Mouse (Mus musculus): ENCODE measurements around the gene Crhr1. TPM values are rescaled to one million over a fixed set of nuclear protein-coding genes. Genes with fewer than 3 reads are reported as not detected.

Gene Crhr1
- polyA plus RNA-seq (2017; shearing (Covaris generic)) = under 1 TPM in 1 of 2 experiments, not detected in 1; 0.26 TPM

DNA sequence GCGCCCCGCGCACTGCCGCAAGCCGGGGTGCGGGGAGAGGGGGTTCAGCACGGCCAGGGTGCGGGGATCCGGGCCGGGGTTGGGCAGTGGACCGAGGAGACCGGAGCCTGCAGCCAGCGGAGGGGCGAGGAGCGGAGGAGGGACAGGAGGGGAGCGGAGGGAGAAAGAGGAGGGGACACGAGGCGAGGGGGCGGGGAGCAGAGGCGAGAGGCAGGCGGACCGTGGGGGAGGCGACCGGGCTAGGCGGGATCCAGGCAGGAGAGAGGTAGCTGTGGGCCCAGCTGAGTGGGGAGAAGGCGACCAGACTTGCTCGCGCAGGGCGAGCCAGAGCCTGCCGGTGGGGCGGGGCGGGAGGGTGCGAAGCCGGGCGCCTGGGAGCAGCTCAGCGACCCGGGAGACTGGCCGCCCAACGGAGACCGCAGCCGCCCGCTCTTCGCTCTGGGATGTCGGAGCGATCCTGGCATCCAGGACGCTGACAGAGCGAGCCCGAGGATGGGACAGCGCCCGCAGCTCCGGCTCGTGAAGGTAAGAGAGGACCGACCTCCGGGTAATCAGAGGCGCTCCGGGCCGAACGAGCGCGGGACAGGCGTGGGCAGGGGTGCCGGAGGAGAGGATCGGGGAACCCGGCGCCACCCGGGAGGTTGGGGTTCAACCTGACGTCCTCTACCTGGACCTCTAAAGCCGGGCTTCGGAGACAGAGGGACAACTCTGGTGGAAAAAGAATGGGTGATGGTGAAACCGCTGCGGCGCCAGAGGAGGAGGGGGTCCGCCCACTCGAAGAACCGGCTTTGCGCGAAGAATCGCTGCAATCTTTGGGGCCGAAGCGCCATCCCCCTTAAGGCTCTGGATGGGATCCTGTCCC, at the start of gene Crhr1:
Gene Crhr1, plus strand, starts transcription at position 276 of the 862 bp plus-strand sequence.

DNA sequence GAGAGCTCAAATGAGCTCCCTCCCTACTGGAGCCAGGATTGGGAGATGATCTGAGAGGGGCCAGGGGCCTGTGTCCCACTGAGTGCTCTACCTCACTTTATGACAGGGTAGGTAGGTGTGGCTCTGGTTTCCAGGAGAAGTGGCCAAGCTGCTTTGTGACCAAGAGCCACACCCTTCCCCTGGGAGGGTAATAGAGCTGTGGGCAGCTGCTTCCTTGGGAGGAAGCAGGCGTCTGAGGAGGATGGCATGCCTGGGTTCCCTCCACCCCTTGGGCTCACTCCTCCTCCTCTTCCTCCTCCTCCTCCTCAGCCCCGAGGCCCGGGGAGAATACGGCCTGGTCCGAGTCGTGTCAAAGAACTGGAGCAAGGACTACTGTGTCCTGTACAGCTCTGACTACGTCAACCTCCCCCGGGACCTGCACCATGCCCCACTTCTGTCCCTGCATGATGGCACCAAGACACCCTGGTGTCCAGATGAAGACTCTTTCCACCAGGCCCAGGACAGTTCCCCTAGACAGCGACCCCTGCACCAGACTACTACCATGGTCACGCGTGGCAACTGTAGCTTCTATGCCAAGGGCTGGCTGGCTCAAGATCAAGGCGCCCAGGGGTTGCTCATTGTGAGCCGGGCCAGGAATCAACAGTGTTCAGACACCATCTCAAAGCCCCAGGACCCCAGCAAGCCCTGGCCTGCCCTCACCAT, 53.6 kb downstream of the Crhr1 start, which contains the start of gene Sppl2c:
Gene Sppl2c, plus strand, starts transcription at position 193 of the 702 bp plus-strand sequence.

Other genes starting within 250 kb of the Crhr1 start
- gene Nsf, start 178.8 kb upstream of the Crhr1 start, polyA plus RNA-seq (2017; shearing (Covaris generic)) = 10 to 100 TPM; 68.2 to 77.0 TPM
- gene Arf2, start 166.1 kb upstream of the Crhr1 start, polyA plus RNA-seq (2017; shearing (Covaris generic)) = 10 to 100 TPM; 13.7 to 18.9 TPM
- gene Sppl2c, start 53.5 kb downstream of the Crhr1 start, polyA plus RNA-seq (2017; shearing (Covaris generic)) = not detected
- 1 to 10 TPM in 1 of 2 experiments, under 1 TPM in 1; 0.84 to 1.8 TPM for gene Mapt, start 98.5 kb downstream of the Crhr1 start, polyA plus RNA-seq (2017; shearing (Covaris generic))